Mouse (Mus musculus): ENCODE measurements around the gene Hapln3. TPM values are rescaled to one million over a fixed set of nuclear protein-coding genes. Genes with fewer than 3 reads are reported as not detected.
A peak's percentile ranks its signal among the peaks of the same experiment; 100 is the strongest.

Hapln3 gene
- polyA plus RNA-seq, 1 experiment from 2014 or later = 2.2 TPM

- no peak overlapping the region for H3K27ac ChIP-seq (replicated peaks)
- no peaks in the 10 kb centered on the region for H3K4me1 ChIP-seq (replicated peaks)
- H3K9ac ChIP-seq = no peak overlapping the region
- WGBS = 53% methylated on average over 6 of the region's 6 CpGs
- no peaks in the 10 kb centered on the region for H3K36me3 ChIP-seq
- no peak for ATAC-seq (ENCODE audit: low FRiP score, low read depth)
- no peaks in the 10 kb centered on the region for H3K27me3 ChIP-seq
- no peak overlapping the region for H3K4me2 ChIP-seq
- no peaks in the 10 kb centered on the region for H3K9me3 ChIP-seq
- no peak overlapping the region for H3K4me3 ChIP-seq
Measured at GRCm38 (mm10) chr7:79139328-79139824, 8.6 kb upstream of the Hapln3 start.

- peaks cover 10% of the 10 kb centered on the region for H3K4me1 ChIP-seq (replicated peaks)
- WGBS = 32% methylated on average over 6 of the region's 6 CpGs
- H3K36me3 ChIP-seq = no peaks in the 10 kb centered on the region
- no peaks in the 10 kb centered on the region for H3K9me3 ChIP-seq
- H3K4me3 ChIP-seq = no peak overlapping the region
- H3K27ac ChIP-seq (replicated peaks) = no peak overlapping the region
- no peak overlapping the region for H3K4me2 ChIP-seq
- no peaks in the 10 kb centered on the region; the same call in 1 of the 2 replicates for H3K27me3 ChIP-seq
- no peak overlapping the region for H3K9ac ChIP-seq
- ATAC-seq (ENCODE audit: low FRiP score, low read depth) = no peak
Measured at GRCm38 (mm10) chr7:79133391-79133790, 2.6 kb upstream of the Hapln3 start.

DNA sequence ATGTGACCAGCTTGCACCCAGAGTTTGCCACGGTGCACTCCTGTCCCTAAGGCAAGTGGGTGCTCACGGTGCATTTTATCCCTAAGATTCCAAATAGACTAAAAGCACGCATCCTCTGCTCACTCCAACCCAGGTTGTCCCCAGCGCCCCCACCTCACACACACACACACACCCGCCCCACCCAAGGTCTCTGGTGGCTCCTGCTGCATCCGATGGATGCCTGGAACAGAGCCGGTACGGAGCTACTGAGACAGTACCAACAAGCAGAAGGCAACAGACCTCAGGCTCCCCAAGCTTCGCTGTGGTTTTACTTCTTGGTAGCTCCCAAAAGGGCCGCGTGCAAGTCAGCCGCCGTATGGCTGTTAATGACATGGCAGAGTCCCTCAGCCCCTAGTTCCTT lies 433 bp downstream of the Hapln3 start:
- peak; percentile 54; the same call in 1 of the 2 replicates for ATAC-seq (ENCODE audit: low FRiP score, low read depth)
- no peaks in the 10 kb centered on the region for H3K36me3 ChIP-seq
- no peaks in the 10 kb centered on the region; the same call in 1 of the 2 replicates for H3K27me3 ChIP-seq
- H3K4me1 ChIP-seq (replicated peaks) = peaks cover 13% of the 10 kb centered on the region
- H3K4me3 ChIP-seq = peak overlapping the region; percentile 11
- WGBS = 13% methylated on average over 13 of the region's 13 CpGs
- no peak overlapping the region for H3K27ac ChIP-seq (replicated peaks)
- peak overlapping the region; percentile 44 for H3K4me2 ChIP-seq
- no peaks in the 10 kb centered on the region for H3K9me3 ChIP-seq
- peak overlapping the region; percentile 6; the same call in 1 of the 2 replicates for H3K9ac ChIP-seq

DNA sequence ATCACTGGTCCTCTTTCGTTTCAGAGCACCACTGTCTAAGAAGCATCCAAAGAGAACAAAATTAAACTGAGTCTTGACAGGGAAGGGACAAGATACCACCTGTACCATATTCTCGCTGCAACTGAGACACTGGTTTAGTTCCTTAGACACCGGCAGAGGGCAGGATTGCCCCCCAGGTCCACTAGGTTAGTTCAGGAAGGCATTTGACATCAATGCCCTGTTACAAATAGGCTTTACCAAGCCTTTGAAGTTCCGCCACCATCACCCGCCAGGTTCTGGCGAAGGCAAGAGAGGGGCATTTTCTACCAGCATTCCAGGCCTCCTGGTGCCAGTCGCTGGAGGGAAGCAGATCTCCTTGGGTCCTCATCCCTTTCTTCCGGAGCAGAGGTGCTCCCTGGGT lies 935 bp downstream of the Hapln3 start:
- Histone ChIP-seq H3K9ac (no peak overlapping the region), H3K4me3 (peak overlapping the region; percentile 11; the same call in 1 of the 2 replicates), H3K4me2 (peak overlapping the region; percentile 44), H3K27me3 (no peaks in the 10 kb centered on the region; the same call in 1 of the 2 replicates), H3K9me3 (no peaks in the 10 kb centered on the region), H3K4me1 (replicated peaks) (peaks cover 13% of the 10 kb centered on the region), H3K27ac (replicated peaks) (no peak overlapping the region), H3K36me3 (no peaks in the 10 kb centered on the region)
- WGBS = 21% methylated on average over 8 of the region's 8 CpGs
- ATAC-seq (ENCODE audit: low FRiP score, low read depth) = no peak

- Histone ChIP-seq H3K4me3 (no peak overlapping the region), H3K27ac (replicated peaks) (no peak overlapping the region), H3K4me1 (replicated peaks) (0 out of 2 replicates have a peak, but pooled peaks cover 3% of the 10 kb centered on the region), H3K9ac (no peak overlapping the region), H3K36me3 (no peaks in the 10 kb centered on the region), H3K27me3 (no peaks in the 10 kb centered on the region), H3K9me3 (no peaks in the 10 kb centered on the region), H3K4me2 (no peak overlapping the region)
- ATAC-seq (ENCODE audit: low FRiP score, low read depth) = no peak
- 75% methylated on average over 5 of the region's 5 CpGs for WGBS
Measured at GRCm38 (mm10) chr7:79123465-79123864, 7.4 kb downstream of the Hapln3 start.

GRCm38 (mm10) chr7:79113848-79114247 lies 17.0 kb downstream of the Hapln3 start:
- ATAC-seq (ENCODE audit: low FRiP score, low read depth) = no peak
- Histone ChIP-seq H3K4me2 (no peak overlapping the region), H3K27ac (replicated peaks) (no peak overlapping the region), H3K36me3 (no peaks in the 10 kb centered on the region), H3K27me3 (no peaks in the 10 kb centered on the region), H3K4me1 (replicated peaks) (0 out of 2 replicates have a peak, but pooled peaks cover 4% of the 10 kb centered on the region), H3K9ac (no peak overlapping the region), H3K4me3 (no peak overlapping the region), H3K9me3 (no peaks in the 10 kb centered on the region)
- WGBS = 40% methylated on average over 4 of the region's 4 CpGs

GRCm38 (mm10) chr7:79096492-79096891 lies 34.3 kb downstream of the Hapln3 start:
- Histone ChIP-seq H3K9ac (no peak overlapping the region), H3K4me1 (replicated peaks) (no peaks in the 10 kb centered on the region), H3K4me3 (no peak overlapping the region), H3K4me2 (no peak overlapping the region), H3K36me3 (no peaks in the 10 kb centered on the region), H3K9me3 (no peaks in the 10 kb centered on the region), H3K27ac (replicated peaks) (no peak overlapping the region), H3K27me3 (no peaks in the 10 kb centered on the region)
- WGBS = 83% methylated on average over 5 of the region's 5 CpGs
- no peak for ATAC-seq (ENCODE audit: low FRiP score, low read depth)

- Histone ChIP-seq H3K4me2 (no peak overlapping the region), H3K9ac (no peak overlapping the region), H3K4me1 (replicated peaks) (no peaks in the 10 kb centered on the region), H3K9me3 (no peaks in the 10 kb centered on the region), H3K36me3 (no peaks in the 10 kb centered on the region), H3K4me3 (no peak overlapping the region), H3K27ac (replicated peaks) (no peak overlapping the region), H3K27me3 (no peaks in the 10 kb centered on the region)
- WGBS = 78% methylated on average over 4 of the region's 4 CpGs
- ATAC-seq (ENCODE audit: low FRiP score, low read depth) = no peak
Measured at GRCm38 (mm10) chr7:79089111-79089510, 41.7 kb downstream of the Hapln3 start.

DNA sequence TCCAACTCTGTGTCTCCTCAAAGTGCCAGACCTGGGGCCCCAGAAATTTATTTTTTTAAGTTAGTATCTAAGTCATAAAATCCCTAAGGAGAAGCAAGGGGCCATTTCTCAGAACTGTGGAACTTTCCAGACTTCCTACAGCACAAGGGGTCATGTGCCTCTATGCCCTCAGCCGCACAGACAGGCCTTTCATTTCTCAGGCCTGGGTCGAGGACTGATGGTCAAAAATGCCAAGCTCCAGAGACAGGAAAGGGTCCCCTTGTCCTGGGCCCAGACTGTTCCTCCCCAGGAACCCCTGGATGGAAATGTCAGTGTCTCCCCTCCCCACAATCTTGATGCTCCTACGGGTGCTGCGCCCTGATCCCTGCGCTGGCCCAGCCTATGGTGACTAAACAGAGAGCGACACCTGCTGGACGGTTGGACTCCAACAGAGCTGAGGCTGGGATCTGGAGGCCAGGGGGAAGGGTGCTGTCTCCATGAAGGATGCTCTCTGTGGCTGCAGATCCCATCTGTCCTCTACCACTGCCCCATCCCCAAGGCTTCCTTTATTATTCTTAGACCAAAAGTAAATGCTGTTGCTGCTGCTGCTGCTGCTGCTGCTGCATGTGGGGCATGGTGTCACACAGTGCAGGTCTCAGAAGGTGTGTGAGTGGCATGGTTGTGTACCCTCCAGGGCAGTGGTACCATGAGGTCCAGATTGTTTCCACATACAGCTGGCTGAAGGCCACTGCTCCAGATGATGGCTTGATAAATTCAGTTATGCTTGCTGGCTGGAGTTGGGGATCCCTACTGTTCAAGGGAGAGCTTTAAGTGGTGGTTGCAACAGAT lies 50.0 kb downstream of the Hapln3 start:
- ATAC-seq (ENCODE audit: low FRiP score, low read depth) = peak; percentile 79
- H3K27ac ChIP-seq (replicated peaks) = no peak overlapping the region
- no peaks in the 10 kb centered on the region for H3K9me3 ChIP-seq
- no peak overlapping the region for H3K4me3 ChIP-seq
- no peak overlapping the region for H3K9ac ChIP-seq
- WGBS = 24% methylated on average over 7 of the region's 7 CpGs
- H3K36me3 ChIP-seq = no peaks in the 10 kb centered on the region
- H3K4me1 ChIP-seq (replicated peaks) = no peaks in the 10 kb centered on the region
- no peaks in the 10 kb centered on the region for H3K27me3 ChIP-seq
- H3K4me2 ChIP-seq = no peak overlapping the region

DNA sequence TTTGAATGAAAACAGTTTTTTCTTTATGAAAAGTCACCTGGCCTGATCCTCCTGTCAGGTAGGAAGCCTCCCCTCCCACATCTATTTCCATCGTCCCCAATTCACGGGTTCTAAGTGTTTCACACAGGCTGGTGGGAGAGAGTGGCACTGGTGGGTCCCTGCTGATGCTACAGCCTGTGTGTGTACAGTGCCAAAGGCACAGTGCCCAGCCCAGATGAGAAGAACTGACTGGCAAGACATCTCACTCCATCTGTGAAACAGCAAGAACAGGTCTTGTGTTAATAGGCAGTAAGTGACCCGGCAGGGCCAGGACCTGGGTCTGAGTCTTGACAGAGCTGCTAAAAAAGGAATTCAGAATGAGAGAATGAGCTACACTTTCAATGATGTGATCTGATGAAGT lies 51.6 kb downstream of the Hapln3 start:
- WGBS = 73% methylated on average over 3 of the region's 3 CpGs

GRCm38 (mm10) chr7:79068231-79068630 lies 62.6 kb downstream of the Hapln3 start:
- Histone ChIP-seq H3K4me3 (no peak overlapping the region), H3K9me3 (no peaks in the 10 kb centered on the region), H3K36me3 (no peaks in the 10 kb centered on the region), H3K27me3 (no peaks in the 10 kb centered on the region), H3K9ac (no peak overlapping the region), H3K4me2 (no peak overlapping the region), H3K27ac (replicated peaks) (no peak overlapping the region), H3K4me1 (replicated peaks) (no peaks in the 10 kb centered on the region)
- 78% methylated on average over 4 of the region's 4 CpGs for WGBS
- no peak for ATAC-seq (ENCODE audit: low FRiP score, low read depth)

More for the DNA sequence above, 51.6 kb downstream of the Hapln3 start:
- Histone ChIP-seq H3K4me3 (no peak overlapping the region), H3K4me2 (no peak overlapping the region), H3K27me3 (no peaks in the 10 kb centered on the region), H3K9me3 (no peaks in the 10 kb centered on the region), H3K27ac (replicated peaks) (no peak overlapping the region), H3K9ac (no peak overlapping the region), H3K4me1 (replicated peaks) (no peaks in the 10 kb centered on the region), H3K36me3 (no peaks in the 10 kb centered on the region)
- no peak for ATAC-seq (ENCODE audit: low FRiP score, low read depth)

DNA sequence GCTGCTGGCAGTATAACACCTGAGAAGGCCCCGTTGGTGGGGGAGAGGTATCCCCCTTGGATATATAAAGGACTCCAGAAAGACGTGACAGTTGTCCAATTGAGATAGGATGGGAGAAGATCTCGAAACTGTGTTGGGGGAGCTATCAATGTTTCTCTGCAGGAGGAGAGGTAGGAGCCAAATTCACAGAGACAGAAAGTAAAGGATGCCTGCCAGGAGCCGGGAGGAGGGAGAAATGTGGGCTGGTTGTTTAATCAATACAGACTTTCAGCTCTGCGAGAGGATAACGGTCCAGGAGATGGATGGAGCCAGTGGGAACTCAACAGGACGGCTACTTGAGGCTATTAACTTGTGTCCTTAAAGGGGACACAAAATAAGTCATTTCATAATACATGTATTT lies 63.4 kb downstream of the Hapln3 start:
- ATAC-seq (ENCODE audit: low FRiP score, low read depth) = no peak
- no peak overlapping the region for H3K4me2 ChIP-seq

More for the DNA sequence above, 63.4 kb downstream of the Hapln3 start:
- Histone ChIP-seq H3K27me3 (no peaks in the 10 kb centered on the region), H3K9me3 (no peaks in the 10 kb centered on the region), H3K36me3 (no peaks in the 10 kb centered on the region), H3K4me1 (replicated peaks) (no peaks in the 10 kb centered on the region), H3K27ac (replicated peaks) (no peak overlapping the region), H3K9ac (no peak overlapping the region), H3K4me3 (no peak overlapping the region)
- WGBS = 60% methylated on average over 7 of the region's 7 CpGs
